Mouse (Mus musculus) kidney, adult 2 months (tissue): ENCODE results near the gene Trmt13.

Experiments used
- CTCF ChIP-seq: fragments of 200-500 bp; conservative IDR thresholded peaks from 2 replicates; pipeline ENCODE4 v1.5.1; 2011; ENCODE audit warnings: low read depth, mild to moderate bottlenecking, control low read depth, low read length, moderate library complexity, mixed read lengths; ENCODE audit not compliant: insufficient read depth, insufficient read length
- POLR2A ChIP-seq: fragments of 200-500 bp; IDR thresholded peaks from one replicate; pipeline ENCODE4 v1.6.1; 2011; ENCODE audit warnings: low read depth, low read length, control low read depth

DNA sequence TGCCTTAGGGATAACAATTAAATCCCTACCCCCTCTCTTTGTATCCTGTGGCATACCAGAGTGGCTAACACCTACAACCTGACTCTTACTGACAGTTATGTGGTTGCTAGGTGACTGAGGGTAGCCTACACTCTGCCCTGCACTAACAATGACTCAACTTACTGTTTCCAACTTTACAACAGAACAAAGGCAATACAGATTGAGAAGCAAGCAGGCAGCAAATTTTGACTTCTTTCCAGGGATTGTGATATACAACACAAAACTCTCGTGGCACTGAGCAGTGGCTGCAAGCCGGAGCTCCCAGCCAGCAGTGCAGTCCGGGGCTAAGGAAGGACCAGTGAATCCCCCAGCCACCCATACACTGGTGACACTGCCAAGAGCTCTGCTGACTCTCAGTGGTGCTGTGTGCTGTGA, 37.7 kb upstream of the Trmt13 start:
- TF ChIP-seq CTCF (no peak), POLR2A (no peak)
